Mouse (Mus musculus): ENCODE results near the gene Nr2f2.

GRCm38 (mm10) chr7:70370552-70371262 is 4.2 kb upstream of the Nr2f2 start:
- TF ChIP-seq POLR2A (IDR thresholded peaks at IDR 0.05; ENCODE audit: low read depth, low read length) (no peak), CTCF (IDR thresholded peaks at IDR 0.05; ENCODE audit: borderline replicate concordance, insufficient read depth, low read length) (no peak)

Measured in embryonic fibroblast, embryonic 13.5 days (primary cell).